Mouse (Mus musculus) erythroblast, embryonic 14.5 days (primary cell): ENCODE measurements around the gene Izumo1. TPM values are rescaled to one million over a fixed set of nuclear protein-coding genes. Genes with fewer than 3 reads are reported as not detected.

Experiments
- H3K27me3 ChIP-seq: 2 replicates; pipeline ENCODE4 v1.6.1; 2012; ENCODE audit warnings: inconsistent platforms; ENCODE audit not compliant: control insufficient read depth
- H3K36me3 ChIP-seq: 2 replicates; pipeline ENCODE4 v1.6.1; 2012; ENCODE audit warnings: mild to moderate bottlenecking, inconsistent platforms; ENCODE audit not compliant: control insufficient read depth
- H3K4me1 ChIP-seq: 2 replicates; pipeline ENCODE4 v1.6.1; 2012; ENCODE audit warnings: inconsistent platforms; ENCODE audit not compliant: control insufficient read depth
- H3K4me3 ChIP-seq: replicated peaks from 2 replicates; pipeline ENCODE3; 2012; ENCODE audit warnings: moderate library complexity, mild to moderate bottlenecking, inconsistent platforms
- H3K9me3 ChIP-seq: 2 replicates; pipeline ENCODE4 v1.6.1; 2012; ENCODE audit warnings: low read length, inconsistent platforms, mixed read lengths; ENCODE audit not compliant: control insufficient read depth
- GATA1 ChIP-seq: IDR thresholded peaks from 2 replicates; pipeline ENCODE4 v1.6.1; 2012; ENCODE audit warnings: low read length, inconsistent platforms, mixed read lengths
- TAL1 ChIP-seq: IDR thresholded peaks from 3 replicates; pipeline ENCODE4 v1.6.1; 2012; ENCODE audit warnings: low read length, inconsistent platforms, mixed read lengths
- polyA plus RNA-seq: library from polyadenylated mRNA; stranded (reverse); fragments of >175 nt; gene quantifications from 2 replicates; pipeline ENCODE4 v1.2.3, GENCODE M21; 2012

Izumo1 gene
- 0.05 TPM in 1 of 2 replicates, not detected in the other for polyA plus RNA-seq

GRCm38 (mm10) chr7:45621443-45621842 lies at the start of gene Izumo1:
TSS of gene Izumo1 (plus strand) at chr7:45621811.
- H3K9me3 ChIP-seq = no peaks in the 10 kb centered on the region
- peaks cover 2% of the 10 kb centered on the region; the same call in 1 of the 2 replicates for H3K4me1 ChIP-seq
- no peaks in the 10 kb centered on the region for H3K36me3 ChIP-seq
- no peak for TF ChIP-seq TAL1
- no peak for TF ChIP-seq GATA1
- peaks cover 43% of the 10 kb centered on the region for H3K27me3 ChIP-seq
- H3K4me3 ChIP-seq = no peak within 1 kb of the TSS

- Histone ChIP-seq H3K9me3 (no peaks in the 10 kb centered on the region), H3K36me3 (peaks cover 33% of the 10 kb centered on the region), H3K4me3 (no peak overlapping the region), H3K4me1 (peaks cover 61% of the 10 kb centered on the region), H3K27me3 (no peaks in the 10 kb centered on the region)
- TF ChIP-seq TAL1 (no peak), GATA1 (no peak)
Measured at GRCm38 (mm10) chr7:45571966-45572365, 49.6 kb upstream of the Izumo1 start.

DNA sequence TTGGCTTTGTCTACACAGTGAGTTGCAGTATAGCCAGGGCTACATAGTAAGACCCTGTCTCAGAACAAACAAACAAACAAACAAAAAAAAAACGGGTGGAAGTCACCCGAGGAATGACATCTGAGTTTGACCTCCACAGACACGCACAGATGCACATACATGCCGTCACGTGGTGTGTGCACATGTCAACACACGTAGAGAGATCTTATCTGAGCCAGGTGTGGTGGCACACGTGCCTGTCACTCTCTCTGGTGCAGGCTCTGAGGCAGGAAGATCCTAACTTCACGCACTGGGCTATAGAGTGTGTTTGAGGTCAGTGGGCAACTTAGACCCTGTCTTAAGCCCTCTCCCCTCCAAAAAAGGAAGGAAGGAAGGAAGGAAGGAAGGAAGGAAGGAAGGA lies 47.7 kb upstream of the Izumo1 start:
- Histone ChIP-seq H3K36me3 (peaks cover 45% of the 10 kb centered on the region), H3K4me1 (peaks cover 41% of the 10 kb centered on the region), H3K4me3 (peak overlapping the region; percentile 53), H3K9me3 (no peaks in the 10 kb centered on the region), H3K27me3 (no peaks in the 10 kb centered on the region)
- no peak for TF ChIP-seq TAL1
- no peak for TF ChIP-seq GATA1

DNA sequence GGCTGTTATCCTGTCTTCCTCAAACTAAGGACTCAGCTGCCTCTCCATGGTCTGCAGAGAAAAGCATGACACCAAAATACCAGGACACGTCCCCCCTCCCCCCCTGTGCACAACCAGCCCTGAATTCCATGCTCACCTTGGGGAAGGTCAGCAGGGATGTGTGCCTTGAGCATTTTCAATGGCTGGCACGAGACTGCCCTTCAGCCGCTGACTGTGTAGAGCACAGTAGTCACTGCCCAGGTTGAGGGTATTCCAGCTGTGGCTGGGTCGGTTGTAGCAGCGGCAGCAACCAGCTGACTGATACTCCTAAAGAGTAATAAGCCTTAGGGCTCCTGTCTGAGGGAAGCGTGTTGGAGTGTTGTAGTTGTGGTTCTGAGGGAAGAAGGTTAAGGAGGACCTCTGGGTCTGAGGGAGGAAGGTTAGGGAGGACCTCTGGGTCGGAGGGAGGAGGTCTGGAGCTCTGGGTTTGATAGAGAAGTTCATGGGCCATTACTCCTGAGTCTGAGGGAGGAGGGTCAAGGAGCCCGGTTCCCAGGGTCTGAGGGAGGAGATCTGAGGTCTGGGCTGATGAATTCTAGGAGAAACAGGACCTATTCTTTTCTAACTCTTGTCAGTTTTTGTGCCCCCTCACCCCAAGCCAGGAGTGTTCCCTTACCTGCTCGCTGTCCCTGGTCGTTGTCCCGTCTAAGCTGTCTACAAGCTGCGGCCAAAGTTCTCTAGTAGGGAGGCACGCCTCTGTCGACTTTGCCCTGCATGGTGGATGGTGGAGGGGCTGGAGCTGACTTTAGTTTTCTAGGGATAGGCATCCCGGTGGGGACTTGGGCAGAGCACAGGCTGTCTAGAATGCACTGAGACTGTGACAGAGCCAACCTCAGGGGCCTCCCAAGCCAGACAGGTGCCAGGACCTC lies 46.9 kb upstream of the Izumo1 start:
- Histone ChIP-seq H3K4me1 (peaks cover 33% of the 10 kb centered on the region), H3K36me3 (peaks cover 43% of the 10 kb centered on the region), H3K4me3 (peak overlapping the region; percentile 53), H3K27me3 (no peaks in the 10 kb centered on the region), H3K9me3 (no peaks in the 10 kb centered on the region)
- TF ChIP-seq GATA1 (no peak), TAL1 (no peak)

DNA sequence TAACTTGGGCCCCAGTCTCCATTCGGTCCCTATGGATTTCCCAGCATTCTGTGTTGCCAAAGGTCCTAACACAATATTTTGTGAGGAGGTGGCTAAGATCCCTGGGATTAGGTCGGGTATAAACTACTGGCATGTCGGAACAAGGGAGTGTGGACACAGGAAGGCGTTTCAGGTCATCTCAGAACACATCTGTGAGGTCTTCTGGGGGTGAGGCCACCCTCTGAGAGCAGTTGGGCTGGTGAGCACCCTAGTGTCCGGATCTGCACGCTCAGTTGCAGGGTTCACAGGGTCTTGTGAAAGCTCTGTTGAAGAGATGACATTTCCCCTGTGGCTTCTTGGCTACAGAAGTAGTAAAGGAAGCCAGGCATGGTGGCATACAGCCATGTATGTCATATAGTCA lies 35.7 kb upstream of the Izumo1 start:
- no peak overlapping the region for H3K4me3 ChIP-seq
- no peaks in the 10 kb centered on the region for H3K27me3 ChIP-seq
- peaks cover 8% of the 10 kb centered on the region for H3K4me1 ChIP-seq
- peaks cover 46% of the 10 kb centered on the region for H3K36me3 ChIP-seq
- no peak for TF ChIP-seq GATA1
- TF ChIP-seq TAL1 = no peak
- H3K9me3 ChIP-seq = no peaks in the 10 kb centered on the region

GRCm38 (mm10) chr7:45587631-45588592 lies 33.7 kb upstream of the Izumo1 start:
- TF ChIP-seq GATA1 (no peak), TAL1 (no peak)
- Histone ChIP-seq H3K4me3 (no peak overlapping the region), H3K4me1 (peaks cover 8% of the 10 kb centered on the region), H3K36me3 (peaks cover 39% of the 10 kb centered on the region), H3K9me3 (no peaks in the 10 kb centered on the region), H3K27me3 (no peaks in the 10 kb centered on the region)

DNA sequence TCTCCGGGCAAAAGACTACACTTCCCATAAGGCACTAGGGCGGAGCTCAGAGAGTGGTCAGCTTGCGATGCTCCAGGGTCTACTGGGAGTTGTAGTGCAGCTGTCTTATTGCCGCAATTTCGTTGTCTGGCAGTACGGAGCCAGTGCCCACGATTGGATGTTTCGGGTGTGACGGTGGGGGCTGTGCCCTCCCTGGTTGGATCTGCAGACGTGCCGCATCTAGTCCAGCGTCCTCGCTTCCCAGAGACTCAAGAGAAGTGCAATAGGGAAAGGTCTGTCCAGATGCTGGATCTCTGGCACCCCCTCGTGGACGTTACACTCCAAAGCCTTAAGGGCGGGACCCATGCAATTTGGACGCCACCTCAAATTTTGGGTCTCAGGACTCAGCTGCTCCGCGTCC lies 32.4 kb upstream of the Izumo1 start:
- Histone ChIP-seq H3K9me3 (no peaks in the 10 kb centered on the region), H3K27me3 (no peaks in the 10 kb centered on the region), H3K4me3 (peak overlapping the region; percentile 63), H3K4me1 (peaks cover 9% of the 10 kb centered on the region), H3K36me3 (peaks cover 37% of the 10 kb centered on the region)
- TF ChIP-seq TAL1 = no peak
- TF ChIP-seq GATA1 = no peak

DNA sequence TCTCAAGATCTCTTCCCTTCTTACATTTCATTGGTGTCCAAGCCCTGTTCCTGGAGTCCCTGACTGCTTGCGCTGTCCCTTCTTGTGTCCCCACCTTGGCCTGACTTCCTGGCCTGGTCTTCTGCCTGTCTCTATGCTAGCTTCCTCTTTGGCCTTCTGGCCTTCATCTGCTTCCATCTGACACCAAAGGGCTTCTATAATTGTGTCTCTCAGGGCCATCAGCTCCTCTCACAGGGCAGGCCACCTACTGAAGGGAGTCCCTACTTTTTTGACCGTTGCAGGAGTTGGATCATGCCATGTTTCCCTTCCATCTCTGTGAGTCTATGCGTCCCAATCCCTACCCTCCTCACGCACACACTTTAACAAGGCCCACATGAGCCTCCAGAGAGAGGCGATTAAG lies 31.7 kb upstream of the Izumo1 start:
- Histone ChIP-seq H3K9me3 (no peaks in the 10 kb centered on the region), H3K4me3 (no peak overlapping the region), H3K4me1 (peaks cover 11% of the 10 kb centered on the region), H3K27me3 (no peaks in the 10 kb centered on the region), H3K36me3 (peaks cover 31% of the 10 kb centered on the region)
- no peak for TF ChIP-seq TAL1
- no peak for TF ChIP-seq GATA1

- no peak overlapping the region for H3K4me3 ChIP-seq
- TF ChIP-seq TAL1 (no peak), GATA1 (no peak)
- peaks cover 11% of the 10 kb centered on the region for H3K4me1 ChIP-seq
- no peaks in the 10 kb centered on the region for H3K9me3 ChIP-seq
- peaks cover 21% of the 10 kb centered on the region for H3K36me3 ChIP-seq
- no peaks in the 10 kb centered on the region for H3K27me3 ChIP-seq
Measured at GRCm38 (mm10) chr7:45590874-45591273, 30.7 kb upstream of the Izumo1 start.
